Mouse (Mus musculus): ENCODE data around the gene Ergic2. TPM values are rescaled to one million over a fixed set of nuclear protein-coding genes. Genes with fewer than 3 reads are reported as not detected.

Gene Ergic2
- 91.5 and 109 TPM in 2 replicates for total RNA-seq (2012; rRNA removed)
- total RNA-seq (2014; rRNA removed) = 227 and 269 TPM in 2 replicates
- 80.7 and 89.0 TPM in 2 replicates for polyA plus RNA-seq (2012; ENCODE audit: insufficient read length, low read depth)

- peaks cover 12 to 60% of the 10 kb centered on the region in 2 experiments for H3K4me1 ChIP-seq (ENCODE audit: control insufficient read depth in 1 of 2, insufficient read depth in 2 of 2)
- in situ Hi-C loops (cut with MboI; ENCODE audit: low pct_ligation_motif_present, low pct_unique_long_range_greater_than_20kb, low sequenced_read_pairs) (loop anchor here (10.0 kb wide), 1 partner anchor 703 kb away; no protein-coding TSS in a partner anchor), dilution Hi-C loops (cut with MboI; ENCODE audit: extremely low pct_ligation_motif_present, extremely low pct_unique_long_range_greater_than_20kb, low sequenced_read_pairs) (no loop called here)
These were observed at the start of gene Ergic2 for GRCm38 (mm10) chr6:148211897-148212680. Gene Ergic2, minus strand, starts transcription at chr6:148212374.

GRCm38 (mm10) chr6:148260729-148261101 is 48.5 kb upstream of the Ergic2 start:
- DNase-seq (ENCODE audit: extremely low read depth) = no peak
- no peaks in the 10 kb centered on the region for H3K9me3 ChIP-seq (replicated peaks; ENCODE audit: low read length)
- in situ Hi-C loops (cut with MboI; ENCODE audit: low pct_ligation_motif_present, low pct_unique_long_range_greater_than_20kb, low sequenced_read_pairs) (no loop called here), dilution Hi-C loops (cut with MboI; ENCODE audit: extremely low pct_ligation_motif_present, extremely low pct_unique_long_range_greater_than_20kb, low sequenced_read_pairs) (no loop called here)
- H3K4me2 ChIP-seq (ENCODE audit: insufficient read depth, low read depth, poor library complexity, severe bottlenecking) = no peak overlapping the region
- no peaks in the 10 kb centered on the region for H3K36me3 ChIP-seq (replicated peaks in 1 of 2; ENCODE audit: control insufficient read depth in 1 of 2, insufficient read depth in 1 of 2, low read length in 1 of 2)
- H3K4me1 ChIP-seq (ENCODE audit: control insufficient read depth in 1 of 2, insufficient read depth in 2 of 2) = peaks cover 0 to 33% of the 10 kb centered on the region in 2 experiments; a peak in 2 of 4 replicates
- no peaks in the 10 kb centered on the region for H3K79me2 ChIP-seq (replicated peaks; ENCODE audit: control insufficient read depth, extremely low read depth, insufficient read depth, poor library complexity, severe bottlenecking)
- no peak overlapping the region for H3K9ac ChIP-seq (ENCODE audit: insufficient read depth, low read depth)
- H3K27me3 ChIP-seq (replicated peaks) = no peaks in the 10 kb centered on the region
- TF ChIP-seq MXI1 (IDR thresholded peaks at IDR 0.05; ENCODE audit: low read depth, low read length) (no peak), USF1 (IDR thresholded peaks at IDR 0.05; ENCODE audit: low read depth, low read length) (no peak), HCFC1 (IDR thresholded peaks at IDR 0.05; ENCODE audit: low read depth, low read length) (no peak), GABPA (IDR thresholded peaks at IDR 0.05; ENCODE audit: insufficient replicate concordance, low read depth, low read length) (no peak), POLR2AphosphoS2 (IDR thresholded peaks at IDR 0.05; ENCODE audit: low read depth, low read length) (no peak), MEF2A (IDR thresholded peaks at IDR 0.05; ENCODE audit: borderline replicate concordance, low read depth, low read length) (no peak), EP300 (IDR thresholded peaks at IDR 0.05; ENCODE audit: low read length) (no peak), NRF1 (IDR thresholded peaks at IDR 0.05; ENCODE audit: low read depth, low read length) (no peak), MAX (IDR thresholded peaks at IDR 0.05; ENCODE audit: low read length) (no peak), ZKSCAN1 (IDR thresholded peaks at IDR 0.05; ENCODE audit: borderline replicate concordance, low read depth, low read length) (no peak), RAD21 (IDR thresholded peaks at IDR 0.05; ENCODE audit: low read depth, low read length) (no peak), KAT2A (IDR thresholded peaks at IDR 0.05; ENCODE audit: insufficient replicate concordance, low read length) (no peak), ZC3H11A (IDR thresholded peaks at IDR 0.05; ENCODE audit: low read depth, low read length) (no peak), MAZ (IDR thresholded peaks at IDR 0.05; ENCODE audit: low read depth, low read length) (no peak), RCOR1 (conservative IDR thresholded peaks at IDR 0.05; ENCODE audit: low read depth, low read length) (no peak), USF2 (conservative IDR thresholded peaks at IDR 0.05; ENCODE audit: low read depth, low read length) (no peak), CTCF (conservative IDR thresholded peaks at IDR 0.05 in 1 of 2, IDR thresholded peaks at IDR 0.05 in 1 of 2; ENCODE audit: low read depth in 2 of 2, low read length in 2 of 2) (no peak), NELFE (IDR thresholded peaks at IDR 0.05; ENCODE audit: low read depth, low read length) (no peak)
- no peak overlapping the region for H3K27ac ChIP-seq (ENCODE audit: insufficient read depth, low read depth)
- no peak overlapping the region for H3K4me3 ChIP-seq (replicated peaks in 1 of 3; ENCODE audit: low read depth in 2 of 3, low read length in 2 of 3, poor library complexity in 1 of 3)

More at GRCm38 (mm10) chr6:148211897-148212680, at the start of gene Ergic2:
- no peaks in the 10 kb centered on the region for H3K27me3 ChIP-seq (replicated peaks)
- peak; percentile 100 for DNase-seq (ENCODE audit: extremely low read depth)
- H3K4me2 ChIP-seq (ENCODE audit: insufficient read depth, low read depth, poor library complexity, severe bottlenecking) = peak within 1 kb of the TSS; percentile 96
- H3K9ac ChIP-seq (ENCODE audit: insufficient read depth, low read depth) = peak within 1 kb of the TSS; percentile 98
- H3K9me3 ChIP-seq (replicated peaks; ENCODE audit: low read length) = no peaks in the 10 kb centered on the region
- peak within 1 kb of the TSS; percentile 51 for H3K27ac ChIP-seq (ENCODE audit: insufficient read depth, low read depth)
- TF ChIP-seq KAT2A (IDR thresholded peaks at IDR 0.05; ENCODE audit: insufficient replicate concordance, low read length) = peak; percentile 59; the same call in 1 of the 2 replicates
- TF ChIP-seq MYC (IDR thresholded peaks at IDR 0.05; ENCODE audit: low read depth, low read length) = peak; percentile 83
- TF ChIP-seq ETS1 (conservative IDR thresholded peaks at IDR 0.05; ENCODE audit: low read depth, low read length) = peak; percentile 26; the same call in 1 of the 2 replicates
- peak; percentile 85 for TF ChIP-seq ZMIZ1 (IDR thresholded peaks at IDR 0.05; ENCODE audit: low read depth, low read length)
- peak; percentile 13; the same call in 1 of the 2 replicates for TF ChIP-seq MXI1 (IDR thresholded peaks at IDR 0.05; ENCODE audit: low read depth, low read length)
- peak; percentile 83 for TF ChIP-seq NELFE (IDR thresholded peaks at IDR 0.05; ENCODE audit: low read depth, low read length)
- no peak for TF ChIP-seq CHD1 (IDR thresholded peaks at IDR 0.05; ENCODE audit: low read depth, low read length)
- TF ChIP-seq BHLHE40 (IDR thresholded peaks at IDR 0.05; ENCODE audit: low read depth, low read length) = 0 out of 2 replicates have a peak, but pooled peaks have one; percentile 19
- TF ChIP-seq MEF2A (IDR thresholded peaks at IDR 0.05; ENCODE audit: borderline replicate concordance, low read depth, low read length) = peak; percentile 46; the same call in 1 of the 2 replicates
- peak; percentile 95 for TF ChIP-seq ELF1 (IDR thresholded peaks at IDR 0.05; ENCODE audit: low read depth, low read length)
- TF ChIP-seq TBP (conservative IDR thresholded peaks at IDR 0.05; ENCODE audit: low read depth, low read length) = peak; percentile 91
- no peak for TF ChIP-seq SMC3 (IDR thresholded peaks at IDR 0.05; ENCODE audit: low read depth, low read length)
- TF ChIP-seq MAX (IDR thresholded peaks at IDR 0.05; ENCODE audit: low read length) = 0 out of 2 replicates have a peak, but pooled peaks have one; percentile 49
- peak; percentile 90 for TF ChIP-seq TCF12 (IDR thresholded peaks at IDR 0.05; ENCODE audit: low read depth, low read length)
- TF ChIP-seq POLR2A (IDR thresholded peaks at IDR 0.05; ENCODE audit: low read depth, low read length) = peak; percentile 92
- no peak for TF ChIP-seq MAZ (IDR thresholded peaks at IDR 0.05; ENCODE audit: low read depth, low read length)
- TF ChIP-seq POLR2AphosphoS2 (IDR thresholded peaks at IDR 0.05; ENCODE audit: low read depth, low read length) = no peak
- peak; percentile 84 for TF ChIP-seq HCFC1 (IDR thresholded peaks at IDR 0.05; ENCODE audit: low read depth, low read length)
- no peak for TF ChIP-seq UBTF (IDR thresholded peaks at IDR 0.05; ENCODE audit: low read depth, low read length)
- TF ChIP-seq CHD2 (IDR thresholded peaks at IDR 0.05; ENCODE audit: low read length) = peak; percentile 99
- peak within 1 kb of the TSS; percentile 89 to 95 (median 92) for H3K4me3 ChIP-seq (replicated peaks in 1 of 3; ENCODE audit: low read depth in 2 of 3, low read length in 2 of 3, poor library complexity in 1 of 3)
- H3K36me3 ChIP-seq (replicated peaks in 1 of 2; ENCODE audit: control insufficient read depth in 1 of 2, insufficient read depth in 1 of 2, low read length in 1 of 2) = peaks cover 0 to 19% of the 10 kb centered on the region in 2 experiments
- H3K79me2 ChIP-seq (replicated peaks; ENCODE audit: control insufficient read depth, extremely low read depth, insufficient read depth, poor library complexity, severe bottlenecking) = peaks cover 60% of the 10 kb centered on the region
